Mouse (Mus musculus) kidney, postnatal 0 days (tissue): ENCODE results near the gene Ppard. TPM values are rescaled to one million over a fixed set of nuclear protein-coding genes. Genes with fewer than 3 reads are reported as not detected.
A peak's percentile ranks its signal among the peaks of the same experiment; 100 is the strongest.

Source experiments
- ATAC-seq: fragments of 200-750 bp; cut with Nextera tagmentation; replicated peaks from 2 replicates; pipeline ENCODE4 v1.8.0; 2017; ENCODE audit warnings: low read depth, moderate number of reproducible peaks, moderate TSS enrichment, moderate library complexity; ENCODE audit not compliant: low FRiP score
- DNase-seq: peaks from one replicate; pipeline ENCODE4 v3.0.0-alpha.2; 2016; ENCODE audit warnings: low spot score
- H3K27ac ChIP-seq: fragments of 300-500 bp; sonication (generic); 2 replicates; pipeline ENCODE4 v1.5.1; 2014; ENCODE audit warnings: mild to moderate bottlenecking
- H3K27me3 ChIP-seq: fragments of 300-500 bp; sonication (generic); 2 replicates; pipeline ENCODE4 v1.6.1; 2014; ENCODE audit warnings: low read length, mixed read lengths; ENCODE audit not compliant: insufficient read depth
- H3K36me3 ChIP-seq: fragments of 300-500 bp; sonication (generic); 2 replicates; pipeline ENCODE4 v1.6.1; 2014; ENCODE audit warnings: low read length, mixed read lengths; ENCODE audit not compliant: insufficient read depth
- H3K4me1 ChIP-seq: fragments of 300-500 bp; sonication (generic); replicated peaks from 2 replicates; pipeline ENCODE4 v1.6.1; 2014; ENCODE audit warnings: antibody characterized with exemption, low read length, mixed read lengths; ENCODE audit not compliant: insufficient read depth
- H3K4me2 ChIP-seq: fragments of 300-500 bp; sonication (generic); 2 replicates; pipeline ENCODE4 v1.6.1; 2014; ENCODE audit warnings: mild to moderate bottlenecking, low read length, moderate library complexity, mixed read lengths
- H3K4me3 ChIP-seq: fragments of 300-500 bp; sonication (generic); replicated peaks from 2 replicates; pipeline ENCODE4 v1.5.1; 2014; ENCODE audit warnings: low read depth, low read length
- H3K9ac ChIP-seq: fragments of 300-500 bp; sonication (generic); 2 replicates; pipeline ENCODE4 v1.6.1; 2014; ENCODE audit warnings: low read depth, low read length
- H3K9me3 ChIP-seq: fragments of 300-500 bp; sonication (generic); replicated peaks from 2 replicates; pipeline ENCODE4 v1.6.1; 2016; ENCODE audit warnings: low read length, inconsistent platforms, mixed read lengths
- CTCF ChIP-seq: IDR thresholded peaks from 2 replicates; pipeline ENCODE4 v1.5.1; 2016; ENCODE audit warnings: antibody characterized with exemption, low read depth, mild to moderate bottlenecking, moderate library complexity
- WGBS: fragments of 180-500 bp; shearing (Covaris S2); extraction: QIAGEN DNeasy Blood & Tissue Kit; methylation state at CpG from one replicate; pipeline ENCODE4 v1.1.7; 2014; 5-methylcytosine and 5-hydroxymethylcytosine counted together
- polyA plus RNA-seq: library from polyadenylated mRNA; unstranded; fragments of >200 nt; fragmentation: Nextera tagmentation; extraction: Ambion mirVana; gene quantifications from 2 replicates; pipeline ENCODE4 v1.2.1, GENCODE M21; 2015

Ppard gene
- polyA plus RNA-seq, 1 experiment from 2014 or later = 2.0 TPM

DNA sequence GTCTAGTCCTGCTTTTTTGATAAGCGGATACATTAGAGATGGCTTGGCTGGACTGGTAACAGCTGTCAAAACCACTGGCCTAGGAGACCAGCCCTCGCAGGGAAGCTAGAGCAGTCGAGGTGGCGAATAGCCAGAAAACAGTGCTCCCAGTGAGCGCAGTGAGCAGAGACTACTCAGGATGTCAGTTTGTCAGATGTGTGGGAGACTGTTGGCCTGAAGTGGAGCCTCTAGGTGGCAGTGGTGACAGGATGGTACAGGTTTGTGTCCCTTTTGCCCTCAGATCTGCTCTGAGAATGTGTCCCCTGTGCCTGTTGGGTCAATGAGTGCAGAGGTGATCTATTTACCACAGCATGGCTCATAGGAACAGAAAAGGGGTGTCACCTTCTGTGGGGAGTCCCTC, 55.5 kb downstream of the Ppard start:
- Histone ChIP-seq H3K27me3 (no peaks in the 10 kb centered on the region), H3K4me2 (no peak overlapping the region), H3K9ac (no peak overlapping the region), H3K9me3 (no peaks in the 10 kb centered on the region), H3K4me3 (no peak overlapping the region), H3K4me1 (peaks cover 34% of the 10 kb centered on the region), H3K27ac (no peak overlapping the region), H3K36me3 (no peaks in the 10 kb centered on the region; the same call in 1 of the 2 replicates)
- ATAC-seq (no peak), DNase-seq (no peak)
- TF ChIP-seq CTCF = peak; percentile 55
- WGBS = 61% methylated on average over 5 of the region's 5 CpGs

DNA sequence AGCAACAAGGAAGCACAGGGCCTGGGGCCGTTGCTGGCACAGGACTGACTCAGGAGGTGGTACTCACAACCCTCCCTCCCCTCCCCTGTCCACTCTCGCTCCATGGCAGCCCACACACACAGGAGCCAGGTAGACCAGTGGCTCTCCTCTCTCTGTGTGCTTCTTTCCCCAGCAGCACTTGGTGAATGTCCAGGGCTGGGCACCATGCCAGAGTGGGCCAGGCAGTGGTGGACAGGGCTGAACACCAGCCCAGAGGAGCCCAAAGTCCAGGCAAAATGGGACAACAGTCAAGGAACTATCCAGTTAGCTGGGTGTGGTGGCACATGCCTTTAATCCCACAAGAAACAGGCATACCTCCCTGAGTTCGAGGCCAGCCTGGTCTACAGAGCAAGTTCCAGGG, 57.8 kb downstream of the Ppard start:
- 0 out of 2 replicates have a peak overlapping the region, but pooled peaks have one; percentile 4 for H3K27ac ChIP-seq
- WGBS = 60% methylated on average over 3 of the region's 3 CpGs
- TF ChIP-seq CTCF = no peak

DNA sequence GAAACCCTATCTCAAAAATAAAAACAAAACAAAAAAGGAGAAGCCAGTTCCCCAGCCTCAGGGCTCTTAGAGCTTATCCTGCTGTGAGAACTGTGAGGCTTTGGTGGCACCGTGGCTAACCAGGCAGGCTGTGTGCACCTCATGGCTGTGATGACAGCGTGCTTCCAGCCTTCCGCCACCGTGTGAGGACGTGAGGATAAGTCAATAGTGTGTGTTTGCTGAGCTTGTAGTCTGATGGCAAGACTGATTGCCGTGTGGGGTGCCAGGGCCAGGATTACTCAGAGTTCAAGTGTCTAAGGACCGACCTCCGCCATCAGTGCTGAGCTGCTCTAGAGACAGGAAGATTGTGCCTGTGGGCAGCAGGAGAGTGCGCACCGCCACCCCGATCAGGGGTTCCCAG, 58.2 kb downstream of the Ppard start:
- DNase-seq (no peak), ATAC-seq (no peak)
- 82% methylated on average over 11 of the region's 11 CpGs for WGBS
- H3K4me1 ChIP-seq = peaks cover 29% of the 10 kb centered on the region
- no peak for TF ChIP-seq CTCF
- H3K4me2 ChIP-seq = no peak overlapping the region
- no peaks in the 10 kb centered on the region for H3K27me3 ChIP-seq
- no peak overlapping the region for H3K9ac ChIP-seq
- H3K4me3 ChIP-seq = no peak overlapping the region
- H3K9me3 ChIP-seq = no peaks in the 10 kb centered on the region
- H3K36me3 ChIP-seq = no peaks in the 10 kb centered on the region; the same call in 1 of the 2 replicates
- 0 out of 2 replicates have a peak overlapping the region, but pooled peaks have one; percentile 4 for H3K27ac ChIP-seq

More for the DNA sequence above, 57.8 kb downstream of the Ppard start:
- Histone ChIP-seq H3K4me2 (no peak overlapping the region), H3K9me3 (no peaks in the 10 kb centered on the region), H3K36me3 (no peaks in the 10 kb centered on the region; the same call in 1 of the 2 replicates), H3K4me1 (peaks cover 31% of the 10 kb centered on the region), H3K9ac (no peak overlapping the region), H3K4me3 (no peak overlapping the region), H3K27me3 (no peaks in the 10 kb centered on the region)
- ATAC-seq = peak; percentile 54; the same call in 1 of the 2 replicates
- DNase-seq = no peak

DNA sequence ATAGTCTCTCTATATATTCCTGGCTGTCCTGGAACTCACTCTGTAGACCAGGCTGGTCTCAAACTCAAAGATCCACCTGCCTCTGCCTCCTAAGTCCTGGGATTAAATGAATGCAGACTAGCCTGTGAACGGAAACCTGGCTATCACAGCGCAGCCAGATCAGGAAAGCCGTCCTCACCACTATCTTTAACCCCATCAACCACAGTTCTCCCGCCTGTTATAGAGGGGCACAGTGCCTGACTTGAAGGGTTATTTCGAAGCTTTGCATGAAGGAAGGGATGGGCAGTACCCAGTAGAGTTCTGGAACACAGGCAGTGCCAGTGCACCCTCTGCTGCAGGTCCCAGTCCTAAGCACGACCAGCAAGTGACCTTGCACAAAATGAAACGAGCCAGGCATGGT, 58.8 kb downstream of the Ppard start:
- Histone ChIP-seq H3K27ac (no peak overlapping the region), H3K9ac (no peak overlapping the region), H3K4me2 (no peak overlapping the region), H3K27me3 (no peaks in the 10 kb centered on the region), H3K9me3 (no peaks in the 10 kb centered on the region), H3K4me3 (no peak overlapping the region), H3K36me3 (no peaks in the 10 kb centered on the region; the same call in 1 of the 2 replicates), H3K4me1 (peaks cover 22% of the 10 kb centered on the region)
- no peak for TF ChIP-seq CTCF
- ATAC-seq (no peak), DNase-seq (no peak)
- WGBS = 79% methylated on average over 7 of the region's 7 CpGs

DNA sequence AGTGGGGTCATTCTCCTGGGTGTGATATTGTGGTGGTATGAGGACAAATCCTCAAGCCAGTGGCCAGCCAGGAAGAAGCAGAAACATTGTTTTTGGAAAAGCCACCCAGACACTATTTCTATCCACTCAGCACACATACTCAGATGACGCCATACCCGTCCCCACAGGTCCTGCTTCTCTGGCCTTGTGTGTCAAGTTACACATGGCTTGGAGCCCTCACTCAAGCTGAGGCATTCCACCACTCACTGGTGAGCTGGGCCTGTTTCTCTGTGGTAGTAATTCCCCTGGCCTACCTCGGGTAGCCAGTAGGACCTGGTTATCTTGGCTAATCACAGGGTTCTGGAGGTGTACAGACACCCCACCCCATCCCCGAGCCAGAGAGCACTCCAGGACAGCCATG, 61.2 kb downstream of the Ppard start:
- no peak overlapping the region for H3K9ac ChIP-seq
- H3K9me3 ChIP-seq = no peaks in the 10 kb centered on the region
- H3K4me1 ChIP-seq = 0 out of 2 replicates have a peak, but pooled peaks cover 3% of the 10 kb centered on the region
- peaks cover 13% of the 10 kb centered on the region for H3K36me3 ChIP-seq
- no peak overlapping the region for H3K4me3 ChIP-seq
- no peak for DNase-seq
- H3K4me2 ChIP-seq = no peak overlapping the region
- H3K27me3 ChIP-seq = no peaks in the 10 kb centered on the region
- no peak overlapping the region for H3K27ac ChIP-seq
- ATAC-seq = no peak
- 52% methylated on average over 4 of the region's 4 CpGs for WGBS
- TF ChIP-seq CTCF = no peak

DNA sequence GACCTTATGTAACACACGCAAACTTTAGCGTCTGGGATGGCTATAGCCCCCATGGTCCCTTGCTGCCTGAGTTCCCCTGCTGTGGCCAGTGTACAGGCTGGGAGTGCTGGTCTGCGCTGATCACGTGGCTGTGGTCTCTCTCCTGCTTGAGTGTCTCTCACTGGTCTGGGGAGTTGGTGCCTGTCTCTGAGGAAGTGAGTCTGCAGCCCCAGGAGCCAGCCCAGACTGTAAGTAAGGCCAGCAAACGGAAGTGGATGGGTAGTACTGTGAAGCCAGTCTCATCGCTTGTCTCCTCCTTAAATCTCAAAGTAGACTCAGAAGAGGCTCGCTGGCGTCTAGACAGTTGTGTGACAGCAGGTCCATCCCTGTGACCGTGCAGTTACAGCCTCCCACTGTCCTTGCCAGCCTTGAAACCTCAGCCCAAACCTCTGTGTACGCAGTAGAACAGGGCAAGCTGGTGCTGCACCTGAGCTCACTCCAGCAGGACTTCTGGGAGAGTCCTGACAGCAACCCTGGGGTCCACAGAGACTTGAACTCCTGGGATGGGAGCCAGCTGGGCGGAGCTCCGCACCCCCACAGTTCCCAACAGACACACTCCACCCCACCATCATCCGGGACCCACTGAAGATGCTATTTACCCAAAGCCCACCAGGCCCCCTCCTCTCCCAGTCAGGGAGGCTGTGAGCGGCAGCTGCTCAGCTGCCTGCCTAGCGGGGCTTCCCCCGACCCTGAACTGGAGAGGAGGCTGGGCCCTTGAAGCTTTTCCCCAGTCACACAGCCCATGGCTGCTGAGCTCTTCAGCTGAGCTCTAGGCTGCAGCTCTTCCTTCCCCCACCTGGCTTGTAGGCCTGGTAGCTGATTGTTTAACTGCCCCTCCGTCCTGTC, 62.2 kb downstream of the Ppard start:
- no peak for DNase-seq
- no peaks in the 10 kb centered on the region for H3K27me3 ChIP-seq
- TF ChIP-seq CTCF = no peak
- 64% methylated on average over 17 of the region's 17 CpGs for WGBS
- no peak overlapping the region for H3K9ac ChIP-seq
- H3K9me3 ChIP-seq = no peaks in the 10 kb centered on the region
- no peak overlapping the region for H3K4me3 ChIP-seq
- no peak overlapping the region for H3K27ac ChIP-seq
- peaks cover 17% of the 10 kb centered on the region for H3K36me3 ChIP-seq
- 0 out of 2 replicates have a peak, but pooled peaks cover 9% of the 10 kb centered on the region for H3K4me1 ChIP-seq
- ATAC-seq = no peak
- H3K4me2 ChIP-seq = no peak overlapping the region
